In the genomic region with DNA sequence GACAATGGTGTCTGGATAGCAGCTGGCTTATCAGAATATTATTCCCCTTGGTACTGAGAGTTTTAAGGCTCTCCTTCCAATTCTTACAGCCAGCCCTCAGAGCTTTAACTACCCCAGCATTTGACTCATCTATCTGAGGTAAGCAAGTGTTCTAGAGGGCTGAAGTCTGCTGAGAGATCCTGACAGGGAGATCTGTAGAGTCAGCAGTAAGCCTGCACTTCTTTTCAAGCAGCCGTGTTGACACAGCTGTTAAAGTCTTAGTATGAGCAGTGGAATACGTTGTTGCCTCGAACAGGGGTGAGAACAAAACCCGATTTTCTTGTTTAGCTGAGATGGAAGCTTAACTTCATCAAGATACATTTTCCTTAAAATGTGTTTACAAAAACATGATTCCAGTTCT, we compare ENCODE assay signal across 29 mouse cellular contexts. TPM values are rescaled to one million over a fixed set of nuclear protein-coding genes. Genes with fewer than 3 reads are reported as not detected.
A peak's percentile ranks its signal among the peaks of the same experiment; 100 is the strongest.
DNase-seq lines count a peak whose midpoint lies in the region; ATAC-seq and TF ChIP-seq lines count a peak whose summit lies in the region.
"Had no signal": no experiment of that assay in that cellular context is flagged by ENCODE, and none has a peak within 500 bp of the region (broad histone marks: within the 10 kb centered on the region; RNA-seq: fewer than 3 reads in every experiment).

No protein-coding gene starts in this region.

- H3K4me1 ChIP-seq in stomach, postnatal 0 days (replicated peaks; ENCODE audit: control insufficient read depth, insufficient read depth), result no peaks in the 10 kb centered on the region
- H3K4me1 ChIP-seq: forebrain, embryonic 12.5 days; hindbrain, embryonic 12.5 days; liver, embryonic 13.5 days; neural tube, embryonic 13.5 days had no signal

- 0 out of 2 replicates have a peak overlapping the region, but pooled peaks have one; percentile 13 for H3K27ac ChIP-seq in stomach, postnatal 0 days (replicated peaks)
- no peak overlapping the region for H3K27ac ChIP-seq in layer of hippocampus, adult 2 months
- H3K27ac ChIP-seq: forebrain, embryonic 12.5 days; heart, adult 2 months; hindbrain, embryonic 12.5 days; kidney, postnatal 0 days; liver, embryonic 13.5 days; macrophage; midbrain, embryonic 10.5 days; neural tube, embryonic 13.5 days had no signal

- no peak for TF ChIP-seq CTCF in stomach, postnatal 0 days (IDR thresholded peaks at IDR 0.05; ENCODE audit: low read depth)
- TF ChIP-seq CTCF in layer of hippocampus, adult 2 months (conservative IDR thresholded peaks at IDR 0.05), result no peak

- no peaks in the 10 kb centered on the region for H3K9me3 ChIP-seq in stomach, postnatal 0 days (ENCODE audit: control insufficient read depth, low read length)
- H3K9me3 ChIP-seq: forebrain, embryonic 12.5 days; G1E; hindbrain, embryonic 12.5 days; liver, embryonic 13.5 days; midbrain, embryonic 10.5 days; neural tube, embryonic 13.5 days had no signal

- WGBS in stomach, postnatal 0 days, result 53% methylated on average over 4 of the region's 4 CpGs

- H3K9ac ChIP-seq in stomach, postnatal 0 days (ENCODE audit: low read length), result no peak overlapping the region
- H3K9ac ChIP-seq: forebrain, embryonic 12.5 days; hindbrain, embryonic 12.5 days; liver, embryonic 13.5 days; neural tube, embryonic 13.5 days had no signal

- TF ChIP-seq EP300 in stomach, postnatal 0 days (optimal IDR thresholded peaks at IDR 0.05), result no peak

- no peak for DNase-seq in frontal cortex, postnatal 10 days (ENCODE audit: low spot score in 2 of 2)
- DNase-seq in brain, adult 2 months (ENCODE audit: low read depth, low spot score), result peak; percentile 38
- peak; percentile 27 for DNase-seq in embryo, embryonic 10.5 days (ENCODE audit: low spot score)
- DNase-seq in stomach, postnatal 0 days (ENCODE audit: low spot score), result no peak
- no peak for DNase-seq in layer of hippocampus, postnatal 36 days
- no peak for DNase-seq in layer of hippocampus, adult 2 months (ENCODE audit: low spot score in 2 of 2)
- DNase-seq: B cell, adult 2 months; cerebellum, adult 2 months; cerebellum, postnatal 25 days; gastrocnemius, postnatal 25 days; heart, adult 2 months; kidney, adult 2 months; liver, embryonic 13.5 days; lung, adult 2 months; retina, postnatal 1 day; right cerebral cortex, postnatal 25 days; spleen, adult 18-20 months had no signal

- H3K4me2 ChIP-seq in stomach, postnatal 0 days (replicated peaks; ENCODE audit: low read depth), result no peak overlapping the region
- H3K4me2 ChIP-seq: forebrain, embryonic 12.5 days; hindbrain, embryonic 12.5 days; liver, embryonic 13.5 days; neural tube, embryonic 13.5 days had no signal

- no peak overlapping the region for H3K4me3 ChIP-seq in stomach, postnatal 0 days (ENCODE audit: low read depth, low read length)
- H3K4me3 ChIP-seq in layer of hippocampus, adult 2 months, result no peak overlapping the region
- H3K4me3 ChIP-seq: forebrain, embryonic 12.5 days; heart, adult 2 months; hindbrain, embryonic 12.5 days; liver, embryonic 13.5 days; midbrain, embryonic 10.5 days; myocyte; neural tube, embryonic 13.5 days had no signal

- peak; percentile 59 for ATAC-seq in frontal cortex, adult (ENCODE audit: low TSS enrichment)
- ATAC-seq in stomach, postnatal 0 days (ENCODE audit: low FRiP score, low TSS enrichment), result peak; percentile 53; the same call in 1 of the 2 replicates
- ATAC-seq: midbrain, embryonic 16.5 days; Patski had no signal

- no peaks in the 10 kb centered on the region for H3K27me3 ChIP-seq in stomach, postnatal 0 days (ENCODE audit: control insufficient read depth, insufficient read depth, low read length)
- H3K27me3 ChIP-seq: CH12.LX; forebrain, embryonic 12.5 days; hindbrain, embryonic 12.5 days; liver, embryonic 13.5 days; neural tube, embryonic 13.5 days; Patski had no signal

- no peaks in the 10 kb centered on the region for H3K36me3 ChIP-seq in stomach, postnatal 0 days (ENCODE audit: control insufficient read depth, insufficient read depth, low read length)
- H3K36me3 ChIP-seq: forebrain, embryonic 12.5 days; hindbrain, embryonic 12.5 days; liver, embryonic 13.5 days; midbrain, embryonic 10.5 days; neural tube, embryonic 13.5 days had no signal

RNA-seq across cellular contexts. Expression of a gene that starts 43.4 kb away (rescaled TPM):
- polyA plus RNA-seq in stomach, postnatal 0 days (2015; fragmentation: Nextera tagmentation; extraction: Ambion mirVana), result 5.3 and 6.0 TPM in 2 replicates
- 1 to 10 TPM; 7.0 to 7.9 TPM for total RNA-seq in layer of hippocampus, postnatal 36 days (2021)
- total RNA-seq in layer of hippocampus, adult 2 months (2021), result 1 to 10 TPM; 8.5 to 8.6 TPM

RNA-seq across cellular contexts. Expression of a gene that starts 43.5 kb away (rescaled TPM):
- polyA plus RNA-seq in stomach, postnatal 0 days (2015; fragmentation: Nextera tagmentation; extraction: Ambion mirVana), result 18.2 and 20.1 TPM in 2 replicates
- 10 to 100 TPM; 47.1 to 51.7 TPM for total RNA-seq in layer of hippocampus, postnatal 36 days (2021)
- 10 to 100 TPM; 51.4 to 55.3 TPM for total RNA-seq in layer of hippocampus, adult 2 months (2021)

RNA-seq across cellular contexts. Expression of a gene that starts 49.8 kb away (rescaled TPM):
- polyA plus RNA-seq in stomach, postnatal 0 days (2015; fragmentation: Nextera tagmentation; extraction: Ambion mirVana), result 0.69 TPM in 2 replicates
- total RNA-seq in layer of hippocampus, postnatal 36 days (2021), result under 1 TPM; 0.78 to 0.80 TPM
- total RNA-seq in layer of hippocampus, adult 2 months (2021), result 1 to 10 TPM in 1 of 2 experiments, under 1 TPM in 1; 0.91 to 1.6 TPM
- polyA plus RNA-seq: G1E, macrophage had no signal

Comparison
In these comparisons a context has a peak if more than half of its experiments do, and no peak if none do; other contexts are left out.
1. DNase-seq: peak in brain, adult 2 months (single experiment) and embryo, embryonic 10.5 days (single experiment); none in frontal cortex, postnatal 10 days (0 of 2), stomach, postnatal 0 days (single experiment), layer of hippocampus, postnatal 36 days (0 of 2) and layer of hippocampus, adult 2 months (0 of 2).